Mouse (Mus musculus): ENCODE data around the gene Kctd18.
"Not testable (repeated sequence)": the region's sequence is repeated elsewhere in the genome, so short reads cannot be mapped to it uniquely, and the experiment has no call there.

Kctd18 gene

DNA sequence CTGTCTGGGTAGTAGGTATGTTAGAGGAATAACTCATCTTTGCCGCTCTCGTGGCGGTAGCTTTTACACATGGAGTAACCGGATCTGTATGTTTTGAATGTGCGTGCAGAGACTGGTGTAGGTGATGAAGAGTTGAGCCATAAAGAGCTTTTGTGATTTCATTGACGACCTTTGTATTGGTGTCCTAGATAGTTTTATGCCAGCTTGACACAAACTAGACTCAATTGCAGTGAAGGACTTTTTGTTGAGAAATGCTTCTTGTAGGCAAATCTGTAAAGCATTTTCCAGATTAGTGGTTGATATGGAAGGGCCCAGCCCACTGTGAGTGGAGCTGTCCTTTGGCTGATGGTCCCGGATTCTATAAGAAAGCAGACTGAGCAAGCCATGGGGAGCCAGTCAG lies at the start of gene Kctd18:
Kctd18 (minus strand) TSS at position 101 of the 400 bp plus-strand sequence.
- no peak for DNase-seq (ENCODE audit: low spot score)

- peak; percentile 23 for DNase-seq (ENCODE audit: low spot score)
These were observed 46.9 kb upstream of the Kctd18 start for GRCm38 (mm10) chr1:58065606-58066005.

- DNase-seq (ENCODE audit: low spot score), result no peak
These were observed 46.4 kb upstream of the Kctd18 start for GRCm38 (mm10) chr1:58065151-58065550.

GRCm38 (mm10) chr1:58062131-58062530 lies 43.4 kb upstream of the Kctd18 start:
- no peak for DNase-seq (ENCODE audit: low spot score)

DNA sequence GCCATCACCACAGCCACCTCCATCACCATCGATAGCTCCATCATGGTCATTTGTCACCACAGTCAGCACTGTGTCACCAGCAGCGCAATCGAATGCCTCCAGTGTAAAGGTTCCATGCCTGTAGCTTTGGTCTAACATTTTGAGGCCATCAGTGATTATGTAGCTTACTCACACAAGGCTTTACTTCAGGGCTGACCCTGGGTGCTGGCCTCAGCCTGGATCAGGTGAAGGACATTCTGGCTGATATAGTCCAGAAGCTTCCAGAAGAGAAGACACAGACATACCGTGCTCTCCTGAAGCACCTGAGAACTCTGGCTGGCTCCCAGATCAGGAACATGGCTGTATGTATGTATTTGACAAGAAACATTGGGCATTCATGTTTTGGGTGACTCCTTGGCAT lies 40.1 kb upstream of the Kctd18 start:
- DNase-seq (ENCODE audit: low spot score), result no peak

DNA sequence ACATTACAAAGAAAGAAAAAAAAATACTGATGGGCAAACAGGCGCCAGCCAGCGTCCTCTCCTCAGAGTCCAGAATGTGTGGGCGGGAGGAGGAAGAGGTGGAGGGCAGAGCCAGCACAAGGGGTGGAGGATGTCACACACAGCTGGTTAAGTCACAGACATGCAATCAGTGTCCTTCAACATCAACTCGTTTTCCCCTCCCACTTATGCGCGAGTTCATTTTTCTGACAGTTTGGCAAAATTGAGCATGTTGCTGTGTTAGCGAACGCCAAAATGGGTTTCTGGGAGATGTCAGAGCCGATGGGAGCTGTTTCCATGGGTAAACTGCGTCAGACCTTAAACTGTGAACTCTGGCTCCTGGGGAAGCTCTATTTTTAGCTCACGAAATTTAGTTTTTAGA lies 38.2 kb upstream of the Kctd18 start:
- DNase-seq (ENCODE audit: low spot score), result no peak

DNA sequence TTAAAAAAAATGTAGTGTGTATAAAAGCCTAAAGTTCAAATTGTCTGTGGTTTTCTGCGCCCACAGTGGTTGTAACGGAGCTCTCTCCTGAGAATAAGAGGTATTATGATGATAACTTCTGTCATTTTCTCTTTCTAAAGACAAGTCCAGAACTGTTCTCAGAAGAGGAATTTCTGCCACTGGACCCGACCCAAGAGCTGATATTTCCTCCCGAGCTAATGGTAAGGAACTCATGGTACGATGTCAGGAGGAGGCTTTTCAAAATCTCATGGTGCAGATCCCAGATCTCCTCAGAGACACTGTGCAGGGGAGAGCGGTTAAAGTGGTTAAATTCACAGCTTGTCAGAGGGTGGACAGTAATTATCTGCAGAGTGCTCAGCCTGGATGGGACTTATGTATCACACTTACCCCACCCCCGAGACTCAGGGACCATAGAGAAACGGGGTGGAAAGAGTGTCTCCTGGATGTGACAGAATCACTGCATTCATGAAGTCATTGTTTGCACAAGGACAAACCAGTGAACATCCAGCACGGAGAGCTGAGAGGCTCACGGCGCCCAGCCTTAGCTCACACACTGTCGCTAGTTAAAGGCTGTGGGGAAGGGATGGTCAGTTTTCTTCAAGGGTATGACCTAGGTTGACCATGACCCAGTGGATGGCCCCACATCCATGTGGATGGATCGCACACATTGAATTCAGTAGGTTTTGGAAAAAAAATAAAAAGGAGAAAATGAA lies 37.5 kb upstream of the Kctd18 start:
- DNase-seq (ENCODE audit: low spot score), result no peak

GRCm38 (mm10) chr1:58055598-58055997 lies 36.8 kb upstream of the Kctd18 start:
- no peak for DNase-seq (ENCODE audit: low spot score)

DNA sequence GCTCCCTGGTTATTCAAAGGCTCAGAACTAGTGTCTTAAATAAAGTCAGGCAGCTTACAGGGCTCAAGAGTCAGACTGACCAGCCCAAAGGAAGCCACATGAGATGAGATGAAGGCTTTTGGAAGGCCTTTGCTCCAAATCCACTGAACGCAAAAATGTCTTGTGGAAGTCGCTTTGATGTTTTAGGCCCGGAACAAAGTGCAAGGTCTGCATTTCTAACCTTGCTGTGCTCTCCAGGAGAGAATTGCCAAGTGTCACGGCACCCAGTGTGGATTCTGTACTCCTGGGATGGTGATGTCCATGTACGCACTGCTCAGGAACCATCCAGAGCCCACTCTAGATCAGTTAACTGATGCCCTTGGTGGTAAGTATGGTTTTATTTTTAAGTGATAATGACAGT lies 30.4 kb upstream of the Kctd18 start:
- no peak for DNase-seq (ENCODE audit: low spot score)

GRCm38 (mm10) chr1:58046721-58047290 lies 28.1 kb upstream of the Kctd18 start:
- no peak for DNase-seq (ENCODE audit: low spot score)

DNA sequence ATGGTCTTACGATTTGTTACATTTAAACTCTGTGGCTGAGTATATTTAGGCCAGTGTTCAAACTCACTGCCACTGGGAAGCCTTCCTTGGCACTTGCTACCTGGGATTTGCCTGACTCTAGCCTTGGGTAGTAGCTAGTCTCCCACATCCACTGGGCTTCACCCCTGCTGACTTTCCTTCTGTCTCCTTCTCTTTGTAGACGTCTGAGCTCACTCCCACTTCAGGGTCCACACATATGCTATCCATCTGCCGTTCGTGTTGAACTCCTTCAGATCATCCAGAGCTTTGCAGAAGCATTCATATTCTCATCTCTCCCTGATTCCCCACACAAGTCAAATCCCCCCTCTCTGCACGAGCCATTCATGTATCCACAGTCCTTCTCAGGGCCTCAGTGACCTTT lies 26.8 kb upstream of the Kctd18 start:
- no peak for DNase-seq (ENCODE audit: low spot score)

DNA sequence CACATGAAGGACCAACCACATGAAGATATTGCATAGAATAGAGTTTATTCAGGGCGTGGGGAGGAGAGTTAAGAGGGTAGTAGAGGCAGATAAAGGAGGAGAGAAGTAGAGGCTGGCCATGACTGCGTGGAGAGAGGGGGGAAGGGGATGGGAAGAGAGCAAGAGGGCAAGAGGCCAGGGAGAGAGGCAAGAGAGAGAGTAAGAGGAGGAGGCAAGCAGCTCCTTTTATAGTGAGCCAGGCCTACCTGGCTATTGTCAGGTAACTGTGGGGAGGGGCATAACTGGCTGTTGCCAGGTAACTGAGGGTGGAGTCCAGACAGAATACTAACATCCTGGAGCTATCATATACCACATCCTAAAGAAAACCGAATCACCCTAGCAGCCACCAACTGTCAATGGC lies 26.3 kb upstream of the Kctd18 start:
- no peak for DNase-seq (ENCODE audit: low spot score)

DNA sequence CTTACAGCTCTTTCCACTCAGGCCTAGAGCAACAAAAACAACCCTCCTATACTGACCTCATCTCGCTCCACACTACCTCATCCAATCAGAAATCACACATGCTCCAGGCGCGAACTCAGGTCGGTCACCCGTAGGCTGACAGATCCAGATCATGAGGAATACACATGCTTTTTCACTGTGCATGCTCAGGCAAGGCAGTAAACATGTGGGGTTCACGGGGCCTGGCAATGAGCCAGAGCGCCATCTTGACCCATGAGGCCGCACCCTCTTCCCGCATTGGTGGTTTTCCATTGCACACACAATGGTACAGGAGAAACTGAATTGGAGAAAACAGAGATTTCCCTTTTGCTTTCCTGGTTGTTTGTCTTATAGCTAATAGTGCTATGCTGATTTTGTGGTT lies 18.6 kb upstream of the Kctd18 start:
- not testable (repeated sequence) for DNase-seq (ENCODE audit: low spot score)

GRCm38 (mm10) chr1:58031160-58031769 lies 12.5 kb upstream of the Kctd18 start:
- no peak for DNase-seq (ENCODE audit: low spot score)

DNA sequence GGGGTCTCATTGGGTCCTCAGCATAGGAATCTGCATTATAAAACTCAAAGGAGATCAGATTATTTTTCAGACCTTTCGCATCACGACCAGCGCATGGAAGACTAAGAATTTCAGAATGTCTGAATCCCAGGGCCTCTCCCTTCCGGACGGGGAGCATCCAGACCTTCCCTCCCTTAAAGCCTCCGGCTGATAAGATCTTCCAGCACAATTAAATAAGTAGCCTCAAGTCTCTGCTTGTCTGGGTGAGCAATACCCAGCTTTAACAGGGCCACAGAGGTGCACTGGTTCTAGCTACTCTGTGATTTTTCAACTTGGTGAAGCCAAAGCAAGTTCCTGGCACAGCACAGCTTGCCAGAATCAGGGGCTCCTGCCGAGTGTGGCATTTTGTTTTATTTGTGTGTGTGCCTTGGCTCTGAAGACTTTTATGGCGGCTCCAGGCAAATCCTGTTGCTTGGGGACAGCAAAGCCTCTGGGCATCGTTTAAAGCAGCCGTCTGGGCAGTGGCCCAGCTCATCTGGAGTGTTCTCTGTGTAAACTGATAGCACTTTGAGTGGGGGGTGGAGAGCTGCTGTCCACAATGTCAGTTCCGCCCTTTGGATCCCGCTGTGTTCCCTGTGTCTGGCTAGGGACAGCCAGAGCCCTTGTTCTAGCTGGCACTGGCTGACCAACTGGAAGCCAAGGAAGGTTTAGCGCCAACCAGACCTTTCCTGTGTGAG lies 11.6 kb upstream of the Kctd18 start:
- peak; percentile 48 for DNase-seq (ENCODE audit: low spot score)

- peak; percentile 71 for DNase-seq (ENCODE audit: low spot score)
These were observed 10.9 kb upstream of the Kctd18 start, which contains the start of gene Aox1 for GRCm38 (mm10) chr1:58029636-58030117. Gene Aox1, plus strand, starts transcription at chr1:58029931.

GRCm38 (mm10) chr1:58027707-58028106 lies 9.0 kb upstream of the Kctd18 start:
- no peak for DNase-seq (ENCODE audit: low spot score)

GRCm38 (mm10) chr1:58006388-58006787 lies 12.4 kb downstream of the Kctd18 start:
- DNase-seq (ENCODE audit: low spot score), result not testable (repeated sequence)

- DNase-seq (ENCODE audit: low spot score), result no peak
These were observed 20.6 kb downstream of the Kctd18 start for GRCm38 (mm10) chr1:57998146-57998545.

DNA sequence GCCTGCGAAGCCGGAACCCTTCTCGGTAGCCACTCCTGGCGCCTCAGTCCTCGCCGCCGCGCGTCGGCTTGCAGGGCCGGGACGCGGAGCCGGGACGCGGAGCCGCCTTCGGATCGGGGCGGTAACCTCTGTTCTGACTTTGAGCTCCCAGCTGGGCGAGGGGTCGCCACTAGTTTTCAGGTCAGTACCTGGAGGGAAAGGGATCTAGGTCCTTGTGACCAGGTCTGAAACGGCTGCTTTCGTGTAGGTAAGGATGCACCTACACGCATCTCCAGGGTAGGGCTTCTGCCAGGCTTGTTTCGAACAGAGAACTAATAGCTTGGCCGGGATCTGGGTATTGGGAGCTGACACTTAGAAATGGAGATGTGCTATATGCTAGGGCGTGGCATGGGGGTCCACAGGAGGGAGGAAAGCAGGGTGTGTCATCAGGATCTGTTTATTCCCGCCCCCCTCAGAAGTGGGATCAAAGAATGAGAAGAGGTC lies 22.6 kb downstream of the Kctd18 start:
- DNase-seq (ENCODE audit: low spot score), result no peak

DNA sequence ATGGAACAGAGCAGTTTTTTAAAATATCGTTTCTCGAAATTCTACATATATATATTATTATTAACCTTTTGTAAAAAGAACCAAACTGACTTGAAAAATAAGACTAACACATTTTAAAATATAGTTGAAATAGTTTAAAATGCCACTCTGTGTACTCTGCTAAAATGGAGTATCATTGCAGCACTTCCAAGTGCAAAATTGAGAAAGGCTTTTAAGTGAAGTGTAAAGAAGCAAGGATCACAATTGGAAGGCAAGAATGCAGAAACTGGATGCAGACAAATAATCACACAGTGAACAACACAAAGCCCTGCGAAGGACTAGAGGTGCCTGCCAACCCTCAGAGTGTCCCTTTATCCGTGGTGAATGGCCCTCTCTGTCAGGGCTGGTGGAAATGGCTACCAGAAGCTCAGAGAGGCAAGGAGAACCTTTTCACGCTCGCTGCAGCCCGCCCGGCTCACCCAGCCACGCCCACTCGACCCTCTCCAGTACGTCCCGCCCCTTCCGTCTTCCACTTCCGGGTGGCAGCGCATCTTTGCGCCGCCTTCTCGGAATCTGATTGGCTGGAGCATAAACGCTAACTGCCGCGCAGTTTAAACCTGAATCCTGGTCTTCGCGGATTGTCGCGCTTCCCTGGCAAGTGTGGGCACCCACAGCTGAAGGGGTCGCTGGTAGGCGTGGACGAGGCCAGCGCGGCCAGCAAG lies 23.2 kb downstream of the Kctd18 start, which contains the start of gene Sgo2a:
Sgo2a (plus strand) TSS at position 540 of the 701 bp plus-strand sequence.
- DNase-seq (ENCODE audit: low spot score), result peak; percentile 86

- no peak for DNase-seq (ENCODE audit: low spot score)
These were observed 27.5 kb downstream of the Kctd18 start for GRCm38 (mm10) chr1:57991277-57991676.
